Mouse (Mus musculus) stomach, postnatal 0 days (tissue): ENCODE measurements around the gene Ms4a4a. TPM values are rescaled to one million over a fixed set of nuclear protein-coding genes. Genes with fewer than 3 reads are reported as not detected.
A peak's percentile ranks its signal among the peaks of the same experiment; 100 is the strongest.

Experiments
- ATAC-seq: fragments of 200-750 bp; cut with Nextera tagmentation; 2 replicates; pipeline ENCODE4 v1.8.0; 2017; ENCODE audit not compliant: low FRiP score, low TSS enrichment
- DNase-seq: peaks from one replicate; pipeline ENCODE4 v3.0.0-alpha.2; 2016; ENCODE audit warnings: low spot score
- H3K27ac ChIP-seq: fragments of 300-500 bp; sonication (generic); replicated peaks from 2 replicates; pipeline ENCODE4 v1.5.1; 2014; ENCODE audit warnings: mild to moderate bottlenecking, control low read depth
- H3K27me3 ChIP-seq: fragments of 300-500 bp; sonication (generic); 2 replicates; pipeline ENCODE4 v1.6.1; 2014; ENCODE audit warnings: low read length; ENCODE audit not compliant: control insufficient read depth, insufficient read depth
- H3K36me3 ChIP-seq: fragments of 300-500 bp; sonication (generic); 2 replicates; pipeline ENCODE4 v1.6.1; 2014; ENCODE audit warnings: low read length, mixed read lengths; ENCODE audit not compliant: control insufficient read depth, insufficient read depth
- H3K4me1 ChIP-seq: fragments of 300-500 bp; sonication (generic); replicated peaks from 2 replicates; pipeline ENCODE4 v1.6.1; 2014; ENCODE audit warnings: antibody characterized with exemption; ENCODE audit not compliant: control insufficient read depth, insufficient read depth
- H3K4me2 ChIP-seq: fragments of 300-500 bp; sonication (generic); replicated peaks from 2 replicates; pipeline ENCODE4 v1.6.1; 2014; ENCODE audit warnings: low read depth, mild to moderate bottlenecking, control low read depth, moderate library complexity
- H3K4me3 ChIP-seq: fragments of 300-500 bp; sonication (generic); 2 replicates; pipeline ENCODE4 v1.5.1; 2014; ENCODE audit warnings: low read depth, low read length, control low read depth
- H3K9ac ChIP-seq: fragments of 300-500 bp; sonication (generic); 2 replicates; pipeline ENCODE4 v1.6.1; 2014; ENCODE audit warnings: mild to moderate bottlenecking, low read length, control low read depth, mixed read lengths
- H3K9me3 ChIP-seq: fragments of 300-500 bp; sonication (generic); 2 replicates; pipeline ENCODE4 v1.6.1; 2016; ENCODE audit warnings: low read length; ENCODE audit not compliant: control insufficient read depth
- CTCF ChIP-seq: IDR thresholded peaks from 2 replicates; pipeline ENCODE4 v1.5.1; 2016; ENCODE audit warnings: antibody characterized with exemption, low read depth, mild to moderate bottlenecking, moderate library complexity
- EP300 ChIP-seq: optimal IDR thresholded peaks from 2 replicates; pipeline ENCODE3; 2016; ENCODE audit warnings: antibody characterized with exemption
- WGBS: fragments of 180-500 bp; shearing (Covaris S2); extraction: QIAGEN DNeasy Blood & Tissue Kit; methylation state at CpG from one replicate; pipeline ENCODE4 v1.1.7; 2014; 5-methylcytosine and 5-hydroxymethylcytosine counted together
- polyA plus RNA-seq: library from polyadenylated mRNA; unstranded; fragments of >200 nt; fragmentation: Nextera tagmentation; extraction: Ambion mirVana; gene quantifications from 2 replicates; pipeline ENCODE4 v1.2.1, GENCODE M21; 2015

The Ms4a4a gene
- 6.0 TPM in 2 replicates for polyA plus RNA-seq

DNA sequence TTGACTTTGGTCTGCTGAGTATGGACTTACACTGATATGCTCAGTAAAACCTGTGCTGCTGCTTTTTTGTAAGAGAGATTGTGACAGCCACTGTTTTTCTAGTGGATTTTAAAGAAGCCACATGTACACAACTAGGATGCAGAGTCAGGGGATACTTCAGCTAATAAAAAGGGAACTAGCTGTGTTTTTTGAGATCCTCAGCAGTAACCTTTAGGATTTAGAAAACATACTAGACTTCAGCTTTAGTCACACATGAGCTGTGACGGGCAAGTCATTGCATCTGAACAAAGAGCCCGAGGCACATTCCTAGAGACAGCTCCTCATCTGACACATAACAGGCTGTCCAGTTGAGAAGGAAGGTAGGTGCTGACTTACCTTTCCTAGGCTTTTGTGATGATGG is at the start of gene Ms4a4a:
Gene Ms4a4a, plus strand, starts transcription at position 251 of the 400 bp plus-strand sequence.
- DNase-seq, result no peak
- no peak for ATAC-seq
- H3K36me3 ChIP-seq, result no peaks in the 10 kb centered on the region
- 71% methylated on average over 2 of the region's 2 CpGs for WGBS
- H3K27ac ChIP-seq, result no peak within 1 kb of the TSS
- no peaks in the 10 kb centered on the region for H3K4me1 ChIP-seq
- H3K4me3 ChIP-seq, result no peak within 1 kb of the TSS
- no peaks in the 10 kb centered on the region for H3K27me3 ChIP-seq
- no peak within 1 kb of the TSS for H3K9ac ChIP-seq
- no peak within 1 kb of the TSS for H3K4me2 ChIP-seq
- H3K9me3 ChIP-seq, result no peaks in the 10 kb centered on the region
- TF ChIP-seq EP300 (no peak), CTCF (no peak)

DNA sequence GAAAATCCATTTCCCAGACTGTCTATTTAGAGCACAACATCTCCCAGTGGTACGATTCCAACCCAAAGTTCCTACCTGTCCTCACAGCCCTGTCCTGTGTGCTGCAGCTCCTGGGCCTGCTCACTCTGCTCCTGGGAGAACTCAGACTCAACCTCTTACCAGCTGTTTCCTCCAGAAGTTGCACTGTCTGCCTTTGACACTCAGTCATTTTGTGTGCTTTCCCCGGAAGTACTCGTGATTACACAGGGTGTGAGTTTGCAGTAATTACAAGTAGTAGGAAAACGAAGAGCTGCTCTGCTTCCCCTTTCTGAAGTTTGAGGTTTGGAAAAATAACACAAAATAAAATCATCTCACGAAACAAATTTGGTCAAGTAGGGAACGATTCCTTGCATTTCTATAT is 39.4 kb upstream of the Ms4a4a start, which contains the start of gene Ms4a7:
Gene Ms4a7, minus strand, starts transcription at position 215 of the 400 bp plus-strand sequence.
- TF ChIP-seq CTCF, result no peak
- no peak for TF ChIP-seq EP300
- Histone ChIP-seq H3K36me3 (no peaks in the 10 kb centered on the region), H3K9ac (no peak within 1 kb of the TSS), H3K4me1 (no peaks in the 10 kb centered on the region), H3K4me2 (no peak within 1 kb of the TSS), H3K27me3 (no peaks in the 10 kb centered on the region), H3K27ac (no peak within 1 kb of the TSS), H3K9me3 (no peaks in the 10 kb centered on the region), H3K4me3 (no peak within 1 kb of the TSS)
- ATAC-seq, result no peak
- no peak for DNase-seq
- WGBS, result 70% methylated on average over 6 of the region's 6 CpGs

DNA sequence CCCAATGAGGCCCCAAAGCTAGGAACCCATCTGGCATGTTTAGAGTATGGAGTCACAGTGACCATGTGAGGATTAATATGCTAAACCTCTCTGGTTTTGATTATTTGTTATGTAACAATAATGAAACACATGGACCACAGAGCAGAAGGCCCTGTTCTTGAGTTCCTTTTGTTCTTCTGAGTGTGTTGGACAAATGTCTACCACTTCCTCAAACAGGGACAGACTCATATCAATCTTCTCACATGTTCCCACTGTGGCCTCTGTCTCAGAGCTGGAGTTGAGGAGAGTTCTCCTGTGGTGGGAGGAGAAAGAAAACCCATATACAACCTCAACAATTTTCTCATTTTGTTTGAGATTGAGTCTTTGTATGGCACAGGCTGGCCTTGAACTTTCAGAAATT is 32.2 kb upstream of the Ms4a4a start:
- TF ChIP-seq CTCF (no peak), EP300 (no peak)

DNA sequence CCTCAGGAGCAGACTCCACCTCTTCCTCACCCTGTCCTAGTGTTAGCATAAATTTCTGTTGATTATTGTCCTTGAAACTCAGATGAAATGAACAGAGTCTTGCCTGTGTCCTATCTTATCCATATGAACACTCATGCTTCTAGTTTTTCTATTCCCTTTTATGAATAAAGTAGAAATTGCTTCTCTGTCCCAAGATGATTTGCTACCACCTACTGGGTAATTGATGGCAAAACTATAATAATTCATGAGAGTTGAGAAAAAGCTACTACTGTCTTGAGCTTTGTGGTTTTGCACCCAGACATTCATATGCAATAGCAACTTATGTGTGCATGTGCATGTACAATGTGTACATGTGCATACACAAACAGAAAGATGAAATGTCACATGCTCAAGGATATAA is 31.3 kb upstream of the Ms4a4a start:
- no peak overlapping the region for H3K9ac ChIP-seq
- TF ChIP-seq CTCF (peak; percentile 52), EP300 (no peak)
- ATAC-seq (no peak), DNase-seq (no peak)
- H3K27me3 ChIP-seq, result no peaks in the 10 kb centered on the region
- no peak overlapping the region for H3K4me3 ChIP-seq
- no peaks in the 10 kb centered on the region for H3K36me3 ChIP-seq
- H3K4me1 ChIP-seq, result no peaks in the 10 kb centered on the region
- H3K27ac ChIP-seq, result no peak overlapping the region
- no peak overlapping the region for H3K4me2 ChIP-seq
- H3K9me3 ChIP-seq, result no peaks in the 10 kb centered on the region

More for the DNA sequence above, 32.2 kb upstream of the Ms4a4a start:
- no peaks in the 10 kb centered on the region for H3K9me3 ChIP-seq
- DNase-seq, result no peak
- H3K27me3 ChIP-seq, result no peaks in the 10 kb centered on the region
- no peak overlapping the region for H3K4me2 ChIP-seq
- no peaks in the 10 kb centered on the region for H3K4me1 ChIP-seq
- H3K4me3 ChIP-seq, result no peak overlapping the region
- H3K36me3 ChIP-seq, result no peaks in the 10 kb centered on the region
- no peak for ATAC-seq
- H3K27ac ChIP-seq, result no peak overlapping the region
- H3K9ac ChIP-seq, result no peak overlapping the region

DNA sequence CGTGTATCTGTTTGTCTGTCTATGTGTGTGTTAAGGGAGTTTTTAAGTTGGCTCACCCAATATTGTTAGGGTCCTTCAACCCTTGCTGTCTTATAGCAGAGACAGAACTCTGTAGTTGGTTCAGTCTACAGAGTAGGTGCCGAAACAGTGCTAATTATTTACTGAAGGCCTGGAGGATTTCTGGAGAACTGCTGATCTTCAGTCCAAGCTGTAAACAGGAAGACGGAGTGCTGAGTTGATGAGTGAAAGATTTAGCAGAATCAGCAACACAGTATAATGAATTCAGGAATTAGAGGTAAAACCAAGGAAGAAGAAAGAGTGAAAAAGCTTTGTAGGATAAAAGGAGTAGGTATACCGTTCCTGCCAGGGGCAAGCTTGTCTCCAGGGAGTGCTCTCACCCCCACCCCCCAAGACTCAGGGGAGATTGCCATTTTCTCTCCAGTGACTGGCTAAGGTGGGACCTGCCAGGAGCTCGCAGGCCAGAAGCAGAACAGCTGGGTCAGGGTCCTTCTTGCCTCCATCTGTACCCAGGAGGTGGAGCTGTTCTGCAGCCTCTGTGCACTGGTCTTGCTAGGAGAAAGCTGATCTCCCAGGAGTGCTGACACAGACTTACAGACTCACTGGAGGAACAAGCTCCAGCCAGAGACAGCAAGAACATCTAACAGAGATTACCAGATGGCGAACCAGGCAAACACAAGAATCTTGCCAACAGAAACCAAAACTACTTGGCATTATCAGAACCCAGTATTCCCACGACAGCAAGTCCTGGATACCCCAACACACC is 25.4 kb upstream of the Ms4a4a start:
- TF ChIP-seq CTCF (peak; percentile 65), EP300 (no peak)
- Histone ChIP-seq H3K9ac (no peak overlapping the region), H3K4me1 (no peaks in the 10 kb centered on the region), H3K4me3 (no peak overlapping the region), H3K27me3 (no peaks in the 10 kb centered on the region), H3K9me3 (no peaks in the 10 kb centered on the region), H3K36me3 (no peaks in the 10 kb centered on the region), H3K4me2 (no peak overlapping the region), H3K27ac (no peak overlapping the region)
- WGBS, result 56% methylated on average over 7 of the region's 7 CpGs
- 0 out of 2 replicates have a peak, but pooled peaks have one; percentile 35 for ATAC-seq
- peak; percentile 24 for DNase-seq

DNA sequence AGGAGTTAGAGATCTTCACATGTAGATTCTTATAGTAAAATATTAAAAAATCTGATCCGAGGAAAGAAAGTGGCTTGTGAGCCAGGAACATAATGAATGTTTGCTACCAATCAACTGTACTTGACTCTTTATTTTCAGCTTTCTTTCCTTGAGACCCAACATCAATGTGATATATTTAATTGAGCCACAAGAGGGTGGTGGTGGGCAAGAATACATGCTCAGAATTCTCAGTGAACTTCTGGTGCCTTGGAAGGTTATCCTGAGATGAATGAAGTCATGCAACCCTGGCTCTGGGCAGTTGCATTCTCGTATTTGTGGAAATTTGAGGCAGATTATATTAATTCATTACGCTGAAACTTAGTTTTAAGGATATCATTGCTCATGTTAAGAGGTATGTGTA is 23.4 kb upstream of the Ms4a4a start:
- Histone ChIP-seq H3K4me3 (no peak overlapping the region), H3K4me2 (no peak overlapping the region), H3K36me3 (no peaks in the 10 kb centered on the region), H3K27ac (no peak overlapping the region), H3K9me3 (no peaks in the 10 kb centered on the region), H3K4me1 (no peaks in the 10 kb centered on the region), H3K9ac (no peak overlapping the region), H3K27me3 (no peaks in the 10 kb centered on the region)
- ATAC-seq, result no peak
- TF ChIP-seq EP300 (no peak), CTCF (peak; percentile 68)
- no peak for DNase-seq
- 34% methylated on average over 3 of the region's 3 CpGs for WGBS
